Mouse (Mus musculus): ENCODE results near the gene Dnajc7. TPM values are rescaled to one million over a fixed set of nuclear protein-coding genes. Genes with fewer than 3 reads are reported as not detected.
"Not testable (repeated sequence)": the region's sequence is repeated elsewhere in the genome, so short reads cannot be mapped to it uniquely, and the experiment has no call there.

Gene Dnajc7
- polyA plus RNA-seq, 1 experiment from 2014 or later, result 289 TPM

GRCm38 (mm10) chr11:100628056-100628455 is 8.1 kb upstream of the Dnajc7 start:
- Histone ChIP-seq H3K4me3 (no peak overlapping the region), H3K27ac (no peak overlapping the region), H3K36me3 (replicated peaks) (peaks cover 39% of the 10 kb centered on the region), H3K27me3 (ENCODE audit: poor library complexity, severe bottlenecking) (no peaks in the 10 kb centered on the region), H3K9me3 (no peaks in the 10 kb centered on the region), H3K4me1 (peaks cover 21% of the 10 kb centered on the region)
- WGBS, result 92% methylated on average over 5 of the region's 5 CpGs
- DNase-seq (ENCODE audit: extremely low spot score, low spot score), result no peak

- peaks cover 39% of the 10 kb centered on the region for H3K36me3 ChIP-seq (replicated peaks)
- no peaks in the 10 kb centered on the region for H3K27me3 ChIP-seq (ENCODE audit: poor library complexity, severe bottlenecking)
- H3K4me3 ChIP-seq, result no peak overlapping the region
- H3K4me1 ChIP-seq, result peaks cover 25% of the 10 kb centered on the region
- DNase-seq (ENCODE audit: extremely low spot score, low spot score), result peak; percentile 58
- no peaks in the 10 kb centered on the region for H3K9me3 ChIP-seq
- 29% methylated on average over 9 of the region's 9 CpGs for WGBS
- no peak overlapping the region for H3K27ac ChIP-seq
Observed at GRCm38 (mm10) chr11:100626701-100627195, 6.8 kb upstream of the Dnajc7 start.

GRCm38 (mm10) chr11:100625754-100626700 is 6.1 kb upstream of the Dnajc7 start:
- H3K9me3 ChIP-seq, result no peaks in the 10 kb centered on the region
- 94% methylated on average over 23 of the region's 23 CpGs for WGBS
- H3K4me3 ChIP-seq, result no peak overlapping the region
- DNase-seq (ENCODE audit: extremely low spot score, low spot score), result no peak
- H3K27ac ChIP-seq, result no peak overlapping the region
- H3K27me3 ChIP-seq (ENCODE audit: poor library complexity, severe bottlenecking), result no peaks in the 10 kb centered on the region
- H3K36me3 ChIP-seq (replicated peaks), result peaks cover 39% of the 10 kb centered on the region
- peaks cover 25% of the 10 kb centered on the region for H3K4me1 ChIP-seq

- H3K27ac ChIP-seq, result no peak overlapping the region
- no peaks in the 10 kb centered on the region for H3K9me3 ChIP-seq
- H3K4me1 ChIP-seq, result peaks cover 33% of the 10 kb centered on the region
- H3K4me3 ChIP-seq, result peak overlapping the region; percentile 85
- 78% methylated on average over 5 of the region's 5 CpGs for WGBS
- H3K36me3 ChIP-seq (replicated peaks), result peaks cover 39% of the 10 kb centered on the region
- no peak for DNase-seq (ENCODE audit: extremely low spot score, low spot score)
- H3K27me3 ChIP-seq (ENCODE audit: poor library complexity, severe bottlenecking), result no peaks in the 10 kb centered on the region
Observed at GRCm38 (mm10) chr11:100623867-100624266, 3.9 kb upstream of the Dnajc7 start.

- Histone ChIP-seq H3K4me3 (peak overlapping the region; percentile 85), H3K4me1 (peaks cover 39% of the 10 kb centered on the region), H3K27ac (peak overlapping the region; percentile 88), H3K36me3 (replicated peaks) (peaks cover 39% of the 10 kb centered on the region), H3K27me3 (ENCODE audit: poor library complexity, severe bottlenecking) (no peaks in the 10 kb centered on the region), H3K9me3 (no peaks in the 10 kb centered on the region)
- WGBS, result under 1% methylated on average over 24 of the region's 24 CpGs
- DNase-seq (ENCODE audit: extremely low spot score, low spot score), result peak; percentile 93
Observed at GRCm38 (mm10) chr11:100622714-100623113, 2.7 kb upstream of the Dnajc7 start.

- WGBS, result under 1% methylated on average over 40 of the region's 40 CpGs
- H3K36me3 ChIP-seq (replicated peaks), result peaks cover 25% of the 10 kb centered on the region
- H3K27ac ChIP-seq, result peak overlapping the region; percentile 96
- H3K4me3 ChIP-seq, result peak overlapping the region; percentile 93
- DNase-seq (ENCODE audit: extremely low spot score, low spot score), result peak; percentile 99
- H3K9me3 ChIP-seq, result no peaks in the 10 kb centered on the region
- H3K27me3 ChIP-seq (ENCODE audit: poor library complexity, severe bottlenecking), result no peaks in the 10 kb centered on the region
- H3K4me1 ChIP-seq, result peaks cover 43% of the 10 kb centered on the region
Observed at GRCm38 (mm10) chr11:100619485-100619975, 438 bp downstream of the Dnajc7 start.

DNA sequence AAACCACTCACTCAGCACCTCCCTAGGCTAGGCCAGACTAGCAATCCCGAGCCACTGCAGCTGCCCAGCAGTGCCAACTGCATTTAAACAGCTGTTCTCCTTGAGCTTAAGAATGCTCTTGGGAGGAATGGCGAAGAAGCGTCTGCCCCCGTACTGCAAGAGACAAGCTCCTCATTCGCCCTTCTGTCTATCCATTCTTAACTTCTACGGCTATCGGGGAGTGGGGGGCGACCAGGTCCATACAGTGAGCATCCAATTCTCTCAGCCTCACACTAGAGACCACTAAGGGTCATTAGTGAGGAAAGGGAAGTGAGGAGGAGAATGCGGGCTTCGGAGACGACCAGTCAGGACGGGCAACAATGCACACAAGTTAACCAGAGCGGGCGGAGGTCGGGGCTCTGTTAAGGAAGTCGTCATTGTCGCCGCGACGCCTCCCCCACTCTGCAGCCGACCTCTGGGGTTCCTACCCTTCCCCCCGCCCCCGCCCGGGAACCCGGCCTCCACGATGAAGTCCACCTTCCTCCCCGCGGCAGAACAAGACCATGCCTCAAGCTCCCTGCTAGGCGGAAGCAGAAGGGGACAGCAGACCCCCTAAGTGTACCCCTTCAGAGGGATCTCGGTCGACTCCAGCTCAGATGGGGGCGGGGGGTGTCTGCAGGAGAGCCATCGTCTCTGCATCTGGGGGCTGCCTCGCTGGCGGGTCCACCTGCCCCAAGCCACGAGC is 1.0 kb downstream of the Dnajc7 start, which contains the start of gene Nkiras2:
Nkiras2 (plus strand) TSS at position 484 of the 724 bp plus-strand sequence.
- no peaks in the 10 kb centered on the region for H3K9me3 ChIP-seq
- peaks cover 23% of the 10 kb centered on the region for H3K36me3 ChIP-seq (replicated peaks)
- no peaks in the 10 kb centered on the region for H3K27me3 ChIP-seq (ENCODE audit: poor library complexity, severe bottlenecking)
- H3K4me1 ChIP-seq, result peaks cover 38% of the 10 kb centered on the region
- H3K27ac ChIP-seq, result peak within 1 kb of the TSS; percentile 96
- H3K4me3 ChIP-seq, result peak within 1 kb of the TSS; percentile 93
- under 1% methylated on average over 36 of the region's 36 CpGs for WGBS
- peak; percentile 73 for DNase-seq (ENCODE audit: extremely low spot score, low spot score)

GRCm38 (mm10) chr11:100617480-100617879 is 2.5 kb downstream of the Dnajc7 start:
- WGBS, result 95% methylated on average over 4 of the region's 4 CpGs
- H3K4me3 ChIP-seq, result no peak overlapping the region; the same call in 1 of the 2 replicates
- H3K27ac ChIP-seq, result no peak overlapping the region
- H3K36me3 ChIP-seq (replicated peaks), result peaks cover 29% of the 10 kb centered on the region
- H3K9me3 ChIP-seq, result no peaks in the 10 kb centered on the region
- DNase-seq (ENCODE audit: extremely low spot score, low spot score), result no peak
- no peaks in the 10 kb centered on the region for H3K27me3 ChIP-seq (ENCODE audit: poor library complexity, severe bottlenecking)
- peaks cover 29% of the 10 kb centered on the region for H3K4me1 ChIP-seq

DNA sequence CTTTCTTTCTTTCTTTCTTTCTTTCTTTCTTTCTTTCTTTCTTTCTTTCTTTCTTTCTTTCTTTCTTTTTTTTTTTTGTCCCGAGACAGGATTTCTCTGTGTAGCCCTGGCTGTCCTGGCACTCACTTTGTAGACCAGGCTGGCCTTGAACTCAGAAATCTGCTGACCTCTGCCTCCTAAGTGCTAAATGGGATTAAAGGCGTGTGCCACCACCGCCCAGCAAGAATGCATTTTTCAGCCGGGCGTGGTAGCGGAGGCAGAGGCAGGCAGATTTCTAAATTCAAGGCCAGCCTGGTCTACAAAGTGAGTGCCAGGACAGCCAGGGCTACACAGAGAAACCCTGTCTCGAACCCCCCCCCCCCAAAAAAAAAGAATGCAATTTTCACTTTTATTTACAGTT is 3.1 kb downstream of the Dnajc7 start:
- H3K27me3 ChIP-seq (ENCODE audit: poor library complexity, severe bottlenecking); DNase-seq (ENCODE audit: extremely low spot score, low spot score); H3K27ac ChIP-seq; H3K4me3 ChIP-seq; H3K9me3 ChIP-seq: not testable (repeated sequence)
- H3K36me3 ChIP-seq (replicated peaks), result peaks cover 35% of the 10 kb centered on the region
- 93% methylated on average over 7 of the region's 7 CpGs for WGBS
- H3K4me1 ChIP-seq, result peaks cover 26% of the 10 kb centered on the region

- Histone ChIP-seq H3K27ac (no peak overlapping the region), H3K4me3 (no peak overlapping the region), H3K4me1 (peaks cover 26% of the 10 kb centered on the region), H3K27me3 (ENCODE audit: poor library complexity, severe bottlenecking) (no peaks in the 10 kb centered on the region), H3K36me3 (replicated peaks) (peaks cover 40% of the 10 kb centered on the region), H3K9me3 (no peaks in the 10 kb centered on the region)
- DNase-seq (ENCODE audit: extremely low spot score, low spot score), result no peak
- 82% methylated on average over 5 of the region's 5 CpGs for WGBS
Observed at GRCm38 (mm10) chr11:100616332-100616731, 3.6 kb downstream of the Dnajc7 start.

DNA sequence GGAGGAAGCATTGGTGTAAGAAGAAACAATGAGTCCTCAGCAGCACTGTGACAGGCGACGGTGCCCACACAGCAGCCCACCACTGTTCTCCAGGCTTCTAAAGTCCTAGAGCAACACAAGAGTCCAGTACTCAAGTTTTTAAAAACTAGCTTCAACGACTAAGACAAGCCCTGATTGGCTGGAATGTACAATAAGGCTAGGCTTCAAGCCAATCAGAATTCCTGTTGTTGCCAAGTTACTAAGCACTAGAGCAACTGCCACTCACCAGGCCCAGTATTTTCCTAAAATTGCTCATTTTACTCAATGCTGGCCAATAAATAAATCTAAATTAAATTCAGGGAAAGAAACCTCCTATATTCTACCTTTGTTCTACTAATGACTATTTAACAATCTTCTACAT is 6.7 kb downstream of the Dnajc7 start:
- H3K27me3 ChIP-seq (ENCODE audit: poor library complexity, severe bottlenecking), result no peaks in the 10 kb centered on the region
- WGBS, result 93% methylated on average over 3 of the region's 3 CpGs
- H3K36me3 ChIP-seq (replicated peaks), result peaks cover 65% of the 10 kb centered on the region

GRCm38 (mm10) chr11:100611627-100612026 is 8.3 kb downstream of the Dnajc7 start:
- H3K36me3 ChIP-seq (replicated peaks), result peaks cover 80% of the 10 kb centered on the region
- DNase-seq (ENCODE audit: extremely low spot score, low spot score), result no peak
- no peaks in the 10 kb centered on the region for H3K4me1 ChIP-seq
- H3K27ac ChIP-seq, result no peak overlapping the region
- H3K27me3 ChIP-seq (ENCODE audit: poor library complexity, severe bottlenecking), result no peaks in the 10 kb centered on the region
- WGBS, result 93% methylated on average over 6 of the region's 6 CpGs
- no peaks in the 10 kb centered on the region for H3K9me3 ChIP-seq
- no peak overlapping the region for H3K4me3 ChIP-seq

More for the DNA sequence above, 6.7 kb downstream of the Dnajc7 start:
- Histone ChIP-seq H3K27ac (no peak overlapping the region), H3K4me3 (no peak overlapping the region), H3K4me1 (peaks cover 9% of the 10 kb centered on the region), H3K9me3 (no peaks in the 10 kb centered on the region)
- DNase-seq (ENCODE audit: extremely low spot score, low spot score), result no peak
